Mouse (Mus musculus) embryonic fibroblast, embryonic 13.5 days (primary cell): ENCODE results near the gene Aspn.

Experiments
- CTCF ChIP-seq: IDR thresholded peaks from 2 replicates; pipeline ENCODE4 v1.5.1; 2011; ENCODE audit warnings: mild to moderate bottlenecking, control low read depth, low read length, moderate library complexity, borderline replicate concordance; ENCODE audit not compliant: insufficient read depth
- POLR2A ChIP-seq: IDR thresholded peaks from 2 replicates; pipeline ENCODE4 v1.6.1; 2011; ENCODE audit warnings: low read depth, mild to moderate bottlenecking, control low read depth, low read length, moderate library complexity

DNA sequence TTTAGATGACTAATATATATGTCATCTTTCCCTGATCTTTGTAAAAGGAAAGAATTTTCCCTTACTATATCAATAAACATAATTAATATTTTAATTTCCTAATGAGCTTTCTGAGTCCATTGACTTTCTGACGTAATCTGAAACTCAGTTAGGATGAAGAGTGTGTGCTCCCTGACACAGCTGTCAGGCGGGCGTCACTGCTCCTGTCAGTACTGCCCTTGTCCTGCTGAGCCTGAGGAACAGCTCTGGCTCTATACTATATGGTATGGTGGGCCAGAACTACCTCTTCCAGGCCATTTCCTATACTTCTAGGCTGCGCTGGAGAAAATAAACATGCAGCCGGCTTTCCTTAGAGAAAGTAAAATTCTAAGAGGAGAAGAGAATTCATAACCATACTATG lies 10.3 kb downstream of the Aspn start:
- no peak for TF ChIP-seq CTCF
- no peak for TF ChIP-seq POLR2A
